Mouse (Mus musculus) thymus, postnatal 10 days (tissue): Measurements from ENCODE around the gene Cplx3.

Experiments
- DNase-seq, 2 experiments: peaks; one replicate each; pipeline ENCODE4 v3.0.0; 2021; ENCODE audit warnings: low spot score in 2 of 2

Cplx3 gene

DNA sequence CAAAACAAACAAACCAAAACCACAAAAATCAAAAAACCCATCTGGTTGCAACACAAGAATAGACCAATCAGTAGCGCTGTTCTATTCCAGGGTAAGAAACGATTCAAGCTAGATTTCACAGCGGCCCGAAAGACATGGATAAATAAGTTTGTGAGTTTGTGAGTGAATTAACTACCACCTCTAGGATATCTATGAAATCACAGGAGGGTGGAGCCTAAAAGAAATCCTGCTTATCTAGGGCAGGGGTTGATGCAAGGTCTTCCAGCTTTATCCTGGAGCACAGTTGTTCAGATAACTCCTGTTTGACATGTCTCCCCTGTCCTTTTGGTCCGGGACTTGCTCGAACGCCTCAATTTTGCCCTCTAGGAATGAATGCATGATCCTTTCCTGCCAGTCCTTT lies 45.8 kb downstream of the Cplx3 start:
- no peak for DNase-seq

DNA sequence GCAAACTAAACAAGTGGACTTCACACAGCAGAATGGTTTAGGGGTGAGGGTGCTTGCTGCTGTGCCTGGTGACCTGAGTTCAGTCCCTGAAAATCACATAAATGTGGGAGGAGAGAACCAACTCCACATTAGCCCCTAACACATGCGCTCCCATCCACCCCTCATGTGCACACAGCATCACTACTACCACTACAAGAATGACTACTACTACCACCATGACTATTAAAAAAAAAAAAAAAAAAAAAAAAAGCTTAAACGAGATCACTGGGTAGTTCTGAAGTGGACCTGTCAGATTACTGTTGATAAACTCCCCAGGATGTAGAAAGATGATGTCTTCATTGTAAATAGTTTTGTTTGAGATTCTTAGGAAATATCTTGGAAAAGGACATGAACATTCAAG lies 46.5 kb downstream of the Cplx3 start:
- DNase-seq, result no peak

DNA sequence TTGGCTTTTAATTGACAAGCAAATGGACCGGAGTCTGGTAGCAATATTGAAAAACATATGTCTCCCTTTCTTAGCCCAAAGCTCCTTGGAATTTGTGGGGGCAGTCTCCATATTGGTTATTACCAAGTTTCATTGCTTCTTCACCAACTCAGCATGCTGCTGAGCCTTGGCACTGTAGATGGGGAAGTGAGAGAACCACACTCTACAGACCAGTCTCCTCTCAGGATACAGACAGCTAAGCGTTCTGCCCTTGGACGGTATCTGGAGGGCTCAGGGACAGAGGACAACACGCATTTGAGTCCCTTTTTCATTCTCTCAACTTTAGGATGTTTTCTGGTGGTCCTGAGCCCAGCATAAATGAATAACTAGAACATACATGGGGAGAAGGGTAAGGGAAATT lies 47.5 kb downstream of the Cplx3 start:
- DNase-seq, result no peak

DNA sequence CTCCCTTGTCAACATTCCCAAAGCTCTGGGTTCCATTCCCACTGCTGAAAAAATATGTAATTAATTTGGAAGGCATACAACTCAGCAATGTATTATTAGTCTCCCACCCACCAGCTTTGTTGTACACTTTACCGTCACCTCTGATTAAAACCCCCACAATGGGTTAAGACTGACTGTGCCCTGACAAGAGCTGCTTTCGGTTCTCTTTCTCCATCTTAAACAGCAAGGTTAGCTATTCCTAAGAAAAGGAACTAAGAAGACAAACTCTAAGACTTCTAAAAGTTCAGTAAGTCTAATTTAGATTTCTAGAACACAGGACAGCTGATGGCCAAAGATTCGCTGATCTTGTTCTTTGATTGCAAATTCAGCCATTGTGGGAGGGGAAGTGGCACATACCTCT lies 48.9 kb downstream of the Cplx3 start:
- no peak for DNase-seq

DNA sequence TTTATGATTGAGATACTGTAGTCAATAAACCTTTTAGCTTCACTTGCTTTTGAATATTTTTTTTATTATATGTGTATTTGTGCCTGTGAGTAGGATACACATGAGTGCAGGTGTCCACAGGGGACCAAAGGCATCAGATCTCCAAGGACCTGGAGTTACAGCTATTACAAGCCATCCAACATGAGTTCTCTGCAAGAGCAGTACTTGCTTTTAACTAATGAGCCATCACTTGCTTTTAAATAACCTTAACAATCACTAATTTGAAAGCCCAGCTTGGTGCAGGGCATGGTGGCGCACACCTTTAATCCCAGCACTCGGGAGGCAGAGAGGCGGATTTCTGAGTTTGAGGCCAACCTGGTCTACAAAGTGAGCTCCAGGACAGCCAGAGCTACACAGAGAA lies 51.3 kb downstream of the Cplx3 start:
- no peak for DNase-seq

DNA sequence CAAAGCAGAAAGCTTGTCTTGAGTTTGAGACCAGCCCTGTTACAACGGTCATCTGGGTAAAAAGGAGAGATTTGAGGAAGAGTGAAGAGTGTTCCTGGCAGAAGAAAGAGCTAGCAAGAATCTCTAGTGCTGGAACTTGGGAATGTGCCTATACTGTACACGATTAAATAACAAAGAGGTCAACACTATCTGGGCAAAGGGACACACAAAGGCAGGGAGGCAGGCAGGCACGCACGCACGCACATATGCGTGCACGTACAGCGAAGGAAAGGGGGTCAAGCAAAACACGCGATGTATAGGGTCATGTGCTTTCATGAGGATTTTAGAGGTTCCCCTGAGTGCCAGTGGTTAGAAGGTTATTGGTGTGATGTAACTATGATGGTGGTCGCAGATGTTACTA lies 53.0 kb downstream of the Cplx3 start:
- no peak for DNase-seq

DNA sequence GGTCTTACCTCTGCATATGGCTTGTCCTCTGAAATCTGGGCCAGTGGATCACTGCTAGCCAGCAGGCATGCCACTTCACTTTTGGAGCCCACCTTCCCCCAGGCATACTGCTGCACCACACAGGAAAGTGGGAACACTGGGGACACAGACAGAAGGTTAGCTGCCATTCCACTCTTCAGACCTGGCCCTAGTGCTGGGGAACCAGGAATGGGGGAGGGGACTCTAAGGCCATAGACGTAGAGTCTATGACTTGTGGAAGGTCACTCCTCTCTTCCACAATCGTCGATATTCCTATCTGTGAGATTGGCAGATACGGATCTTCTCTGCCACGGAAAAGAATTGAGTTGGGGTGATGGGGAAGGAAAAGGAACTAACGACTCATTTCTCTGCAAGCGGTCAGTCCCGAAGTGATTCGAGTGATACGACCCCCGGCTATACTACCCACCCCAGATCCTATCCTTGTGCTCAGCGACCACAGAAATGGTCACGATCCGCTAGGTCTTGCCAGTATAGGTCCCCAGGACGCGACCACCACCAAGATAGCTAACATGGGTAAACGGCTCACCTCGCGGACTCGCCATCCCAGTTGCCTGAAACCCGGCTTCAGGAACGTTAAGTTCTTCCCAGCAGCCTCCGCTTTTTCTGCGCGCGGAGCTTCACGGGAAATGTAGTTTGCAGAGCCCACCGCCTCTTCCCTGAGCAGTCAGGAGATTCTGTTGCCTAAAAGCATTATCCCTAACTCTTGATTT lies 53.8 kb downstream of the Cplx3 start, which contains the start of gene Mpi:
Gene Mpi, minus strand, starts transcription at position 625 of the 749 bp plus-strand sequence.
- peak; percentile 23 to 44 for DNase-seq

DNA sequence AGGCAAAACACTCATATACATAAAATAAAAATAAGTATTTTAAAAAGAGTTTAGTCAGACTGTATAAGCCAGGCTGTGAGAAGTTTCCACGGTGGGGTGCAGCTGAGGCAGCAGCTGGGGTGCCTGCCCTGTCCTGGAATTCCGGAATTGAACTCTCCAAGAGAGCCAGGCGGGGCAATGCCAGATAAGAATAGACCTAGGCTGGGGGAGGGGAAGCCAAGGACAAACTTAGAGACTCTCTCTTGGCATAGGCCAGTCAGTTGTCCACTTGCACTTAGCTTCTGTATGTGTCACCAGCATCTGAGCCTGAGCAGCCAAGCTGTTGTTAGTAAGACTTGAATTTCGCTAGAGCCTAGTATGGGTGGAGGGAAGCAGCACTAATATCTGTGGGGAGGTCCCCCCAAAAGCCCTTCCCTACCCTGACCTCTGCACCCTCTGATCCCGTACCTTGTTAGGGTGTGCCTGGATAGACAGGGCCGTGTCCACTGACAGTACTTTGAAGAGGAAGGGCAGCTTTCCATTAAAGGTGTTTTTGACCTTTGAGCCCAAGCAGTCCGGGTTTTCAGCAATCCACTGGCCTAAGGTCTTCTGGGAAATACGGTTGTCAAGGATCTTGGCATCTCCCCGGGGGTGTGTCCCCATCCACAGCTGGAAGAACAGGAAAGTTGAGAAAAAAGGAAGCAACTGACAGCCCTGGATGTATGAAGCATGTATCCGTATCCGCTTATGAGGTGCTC lies 55.8 kb downstream of the Cplx3 start:
- DNase-seq, result no peak
